Mouse (Mus musculus) retina, adult 2 months (tissue): Measurements from ENCODE around the gene Samd3.

Source experiments
- DNase-seq: peaks from one replicate; pipeline ENCODE4 v3.0.0-alpha.2; 2012; ENCODE audit warnings: low read depth, low spot score

The Samd3 gene

GRCm38 (mm10) chr10:26229488-26229887, at the start of gene Samd3:
TSS of gene Samd3 (plus strand) at chr10:26229707.
- DNase-seq: no peak

GRCm38 (mm10) chr10:26185289-26185688, 44.2 kb upstream of the Samd3 start:
- no peak for DNase-seq

- DNase-seq: no peak
These were observed 38.7 kb upstream of the Samd3 start for GRCm38 (mm10) chr10:26190811-26191210.

- DNase-seq: no peak
These were observed 34.6 kb upstream of the Samd3 start for GRCm38 (mm10) chr10:26194892-26195291.

DNA sequence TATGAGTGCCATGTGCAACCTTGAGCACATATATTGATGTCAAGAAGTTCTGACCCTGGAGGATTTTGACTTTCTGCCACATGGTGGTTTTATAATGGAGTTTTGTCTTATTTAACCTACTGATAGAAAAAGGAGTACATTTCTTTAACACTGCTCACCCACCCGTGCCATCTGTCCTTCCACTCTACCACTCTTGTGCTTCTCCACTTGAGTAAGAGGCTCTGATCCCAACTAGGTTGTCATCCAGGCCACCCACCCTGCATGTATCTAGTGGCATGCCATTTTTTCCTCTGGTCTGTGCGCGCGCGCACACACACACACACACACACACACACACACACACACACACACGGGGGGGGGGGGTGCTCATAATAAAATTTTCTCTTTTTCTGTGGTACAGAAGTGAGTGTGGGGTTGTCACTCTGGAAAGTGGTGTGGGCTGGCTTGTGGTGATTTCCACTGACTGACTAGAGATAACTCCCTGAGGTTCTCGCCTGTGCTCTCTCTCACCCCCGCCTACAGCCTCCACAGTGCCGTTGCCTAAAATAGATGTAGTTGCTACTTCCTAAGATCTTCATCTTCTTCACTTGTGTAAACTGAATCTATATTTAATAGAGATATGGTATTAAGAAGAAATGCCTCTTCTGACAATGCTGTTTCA, 26.7 kb upstream of the Samd3 start:
- DNase-seq: no peak

- DNase-seq: no peak
These were observed 8.8 kb upstream of the Samd3 start for GRCm38 (mm10) chr10:26220729-26221128.

- DNase-seq: no peak
These were observed 3.3 kb upstream of the Samd3 start for GRCm38 (mm10) chr10:26226241-26226640.

DNA sequence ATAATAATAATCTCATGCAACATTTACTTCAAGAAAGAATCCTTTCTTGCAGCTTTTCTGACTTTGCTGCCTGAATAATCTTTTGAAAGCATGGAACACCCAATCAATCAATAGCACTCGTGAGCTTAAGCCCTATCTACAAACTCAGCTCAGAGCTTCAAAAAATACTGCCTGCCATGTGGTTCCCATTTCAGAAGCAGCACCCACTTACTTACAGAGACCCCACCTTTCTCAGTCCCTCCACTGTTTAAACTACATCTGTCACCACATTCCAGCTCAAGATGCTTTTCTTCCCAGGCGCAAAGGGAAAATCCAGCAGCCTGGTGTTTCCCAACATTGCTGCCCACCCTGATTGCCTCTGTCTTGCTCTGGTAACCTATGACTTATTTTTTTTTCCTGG, 2.8 kb upstream of the Samd3 start:
- DNase-seq: no peak

- DNase-seq: no peak
These were observed 1.3 kb upstream of the Samd3 start for GRCm38 (mm10) chr10:26228187-26228586.

DNA sequence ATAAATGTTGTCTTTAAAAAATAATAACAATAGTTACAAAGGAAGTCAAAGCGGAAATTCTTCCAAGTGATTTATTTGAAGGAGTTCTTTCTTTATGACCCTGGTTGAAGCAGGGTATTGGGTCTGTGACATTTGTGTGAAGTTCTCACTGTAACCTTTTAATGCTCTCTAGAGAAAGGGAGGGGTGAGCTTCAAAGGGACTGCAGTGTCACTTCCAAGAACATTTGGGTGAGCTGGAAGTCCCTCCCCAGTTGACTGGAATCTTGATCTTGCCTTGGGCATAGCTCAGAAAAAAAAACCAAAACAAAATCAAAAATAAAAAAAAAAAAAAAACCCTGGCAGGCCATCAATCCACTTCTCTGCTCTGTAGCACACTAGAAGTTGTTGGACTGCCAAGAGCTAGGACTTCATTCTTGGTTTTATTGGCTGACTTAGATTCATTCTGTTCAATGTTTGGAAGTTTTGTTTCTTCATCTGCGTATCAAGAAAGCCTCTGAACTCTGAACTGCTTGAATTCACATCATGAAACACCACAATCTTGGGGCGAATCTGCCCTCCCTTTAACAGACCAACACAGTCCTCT, 2.7 kb downstream of the Samd3 start:
- no peak for DNase-seq

GRCm38 (mm10) chr10:26238559-26238958, 9.1 kb downstream of the Samd3 start:
- DNase-seq: no peak

DNA sequence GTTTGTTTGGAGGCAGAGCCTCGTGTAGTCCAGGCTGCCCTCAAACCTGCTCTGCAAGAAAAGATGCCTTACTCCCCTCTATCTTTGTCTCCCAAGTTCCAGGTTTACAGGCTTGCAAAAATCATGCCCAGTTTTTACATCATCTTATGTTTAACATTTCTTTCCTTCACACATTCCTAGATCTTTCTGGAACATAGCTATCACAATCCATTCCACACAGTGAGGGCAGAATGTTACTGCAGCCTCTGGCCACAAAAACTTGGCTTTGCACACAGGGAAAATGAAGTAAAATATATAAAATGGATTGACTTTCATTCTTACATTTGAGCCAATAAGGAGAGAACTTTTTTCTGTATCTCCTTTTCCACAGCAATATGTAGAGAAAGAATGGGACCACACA, 9.6 kb downstream of the Samd3 start:
- DNase-seq: no peak

DNA sequence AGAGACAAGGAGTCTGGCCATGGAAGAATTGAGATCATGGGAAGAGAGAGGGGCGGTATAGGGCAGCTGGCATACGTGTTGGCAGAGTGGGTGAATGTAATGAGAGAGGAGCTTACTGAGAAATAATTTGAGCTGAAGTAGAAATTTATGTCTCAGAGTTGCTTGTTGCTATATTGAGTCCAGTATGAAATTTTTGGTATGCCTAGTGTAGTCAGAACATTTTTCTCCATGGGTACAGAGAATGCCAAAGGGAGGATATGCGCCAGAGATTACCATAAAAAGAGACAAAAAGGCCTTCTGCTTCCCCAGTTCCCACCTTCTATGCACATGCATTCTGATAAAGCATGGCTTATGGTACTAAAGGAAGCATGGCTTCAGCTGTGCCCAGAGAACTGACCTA, 13.7 kb downstream of the Samd3 start:
- no peak for DNase-seq

GRCm38 (mm10) chr10:26244466-26244865, 15.0 kb downstream of the Samd3 start:
- no peak for DNase-seq

DNA sequence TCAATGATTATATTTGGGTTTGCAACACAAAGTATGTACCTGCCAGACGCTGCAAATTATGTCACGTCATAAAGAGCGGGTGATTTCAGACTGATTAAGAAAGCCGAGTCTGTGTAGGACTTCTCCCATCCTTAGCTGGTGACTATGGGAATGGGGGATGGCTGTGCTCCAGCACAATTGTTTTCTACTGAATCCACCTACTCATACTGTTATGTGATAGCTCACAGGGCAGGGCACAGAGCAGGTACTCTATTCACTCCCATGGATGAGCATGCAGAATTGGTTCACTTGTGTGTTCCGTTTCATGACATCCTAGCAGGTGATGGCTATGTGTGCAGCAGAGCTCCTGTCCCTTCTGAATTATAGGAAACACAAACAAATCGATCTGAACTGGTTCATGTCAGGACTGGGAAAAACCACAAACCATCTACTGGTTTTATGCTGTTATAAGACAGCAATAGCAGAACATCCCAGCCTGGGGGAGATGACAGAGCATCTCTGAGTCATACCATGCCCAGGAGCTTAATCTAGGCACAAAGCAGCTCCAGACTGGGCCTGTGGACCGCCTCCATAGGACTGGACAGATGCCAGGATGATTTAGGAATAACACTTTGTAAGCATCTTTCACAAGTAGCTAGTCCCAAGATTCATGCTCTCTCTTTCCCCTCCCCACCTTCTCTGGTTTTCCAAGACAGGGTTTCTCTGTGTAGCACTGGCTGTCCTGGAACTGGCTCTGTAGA, 20.1 kb downstream of the Samd3 start:
- DNase-seq: no peak

DNA sequence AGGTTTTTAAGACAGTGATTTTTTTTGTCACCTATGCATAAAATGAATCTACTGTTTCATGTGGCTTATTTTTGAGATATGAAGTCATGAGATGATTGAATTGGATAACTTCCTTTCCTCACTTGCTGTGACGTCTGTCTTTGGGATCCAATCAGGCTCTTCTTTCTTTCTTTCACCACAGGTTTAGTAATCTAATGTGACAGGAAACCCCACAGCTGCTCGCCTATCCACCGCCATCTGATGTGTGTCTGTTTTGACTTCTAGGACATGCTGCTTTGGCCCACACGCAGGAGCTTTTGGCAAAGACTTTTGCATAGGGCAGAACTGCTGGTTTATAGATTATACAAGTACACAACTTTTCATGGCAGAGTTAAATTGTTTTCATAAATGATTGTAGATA, 30.4 kb downstream of the Samd3 start:
- no peak for DNase-seq

DNA sequence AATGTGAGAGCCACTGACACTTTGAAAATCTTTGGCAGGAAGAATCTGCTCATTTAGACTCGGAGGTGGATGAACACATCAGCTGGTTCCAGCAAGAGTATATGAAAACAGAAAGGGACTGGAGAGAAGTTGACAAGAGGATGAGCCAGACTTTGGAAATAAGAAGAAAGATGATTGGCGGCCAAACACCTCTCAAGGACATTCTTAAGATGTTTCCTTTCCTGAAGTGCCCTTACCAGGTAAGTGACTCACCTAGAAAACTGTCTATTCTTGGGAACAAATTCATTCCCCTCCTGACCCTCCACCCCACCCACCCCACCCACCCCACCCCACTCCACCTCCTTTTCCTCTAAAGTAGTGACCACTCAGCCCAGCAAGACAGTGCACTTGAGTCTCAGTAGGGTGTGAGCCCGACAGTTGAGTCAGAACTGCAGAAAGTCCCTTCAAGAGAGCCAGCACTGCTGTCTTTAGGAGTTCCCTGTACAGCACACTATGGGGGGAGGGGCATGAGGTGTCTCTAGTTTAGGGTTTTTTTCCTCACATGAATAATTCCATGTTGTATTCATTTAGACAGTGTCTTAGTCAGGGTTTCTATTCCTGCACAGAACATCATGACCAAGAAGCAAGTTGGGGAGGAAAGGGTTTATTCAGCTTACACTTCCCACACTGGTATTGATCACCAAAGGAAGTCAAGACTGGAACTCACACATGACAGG, 34.4 kb downstream of the Samd3 start:
- no peak for DNase-seq

GRCm38 (mm10) chr10:26275414-26275813, 45.9 kb downstream of the Samd3 start:
- DNase-seq: no peak

- DNase-seq: no peak
These were observed 50.5 kb downstream of the Samd3 start for GRCm38 (mm10) chr10:26280009-26280408.

DNA sequence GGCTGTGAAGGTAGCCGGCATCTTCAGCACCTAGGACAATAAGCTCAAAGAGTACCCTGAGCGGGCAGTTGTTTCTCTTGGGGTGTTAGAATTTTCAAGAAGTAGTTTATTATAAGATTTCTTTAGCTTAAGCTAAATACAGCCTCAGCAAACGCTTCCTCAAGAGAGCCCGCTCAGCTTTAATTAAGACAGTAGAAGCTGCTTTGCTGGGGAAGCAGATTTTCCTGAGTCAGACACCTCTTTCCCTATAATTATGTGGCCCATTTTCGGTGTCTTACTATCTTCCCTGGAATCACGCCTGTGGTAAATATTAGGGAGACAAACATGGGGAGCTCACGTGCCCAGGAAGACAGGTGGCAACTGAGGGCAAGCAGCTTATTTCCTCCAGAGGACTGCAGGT, 57.6 kb downstream of the Samd3 start:
- no peak for DNase-seq

- no peak for DNase-seq
These were observed 67.7 kb downstream of the Samd3 start for GRCm38 (mm10) chr10:26297200-26297599.

GRCm38 (mm10) chr10:26297626-26298025, 68.1 kb downstream of the Samd3 start:
- DNase-seq: no peak
